Mouse (Mus musculus) kidney, embryonic 15.5 days (tissue): ENCODE results near the gene Pum1. TPM values are rescaled to one million over a fixed set of nuclear protein-coding genes. Genes with fewer than 3 reads are reported as not detected.
A peak's percentile ranks its signal among the peaks of the same experiment; 100 is the strongest.

Source experiments
- ATAC-seq: fragments of 200-750 bp; cut with Nextera tagmentation; replicated peaks from 2 replicates; pipeline ENCODE4 v1.8.0; 2017; ENCODE audit warnings: moderate TSS enrichment; ENCODE audit not compliant: low FRiP score
- H3K27ac ChIP-seq: fragments of 300-500 bp; sonication (generic); 2 replicates; pipeline ENCODE4 v1.5.1; 2015; ENCODE audit warnings: mild to moderate bottlenecking, inconsistent platforms
- H3K27me3 ChIP-seq: fragments of 300-500 bp; sonication (generic); 2 replicates; pipeline ENCODE4 v1.6.1; 2015; ENCODE audit warnings: inconsistent platforms
- H3K36me3 ChIP-seq: fragments of 300-500 bp; sonication (generic); 2 replicates; pipeline ENCODE4 v1.6.1; 2015; ENCODE audit warnings: inconsistent platforms
- H3K4me1 ChIP-seq: fragments of 300-500 bp; sonication (generic); 2 replicates; pipeline ENCODE4 v1.6.1; 2015; ENCODE audit warnings: inconsistent platforms
- H3K4me2 ChIP-seq: fragments of 300-500 bp; sonication (generic); 2 replicates; pipeline ENCODE4 v1.6.1; 2015; ENCODE audit warnings: moderate library complexity, mild to moderate bottlenecking, inconsistent platforms
- H3K4me3 ChIP-seq: fragments of 300-500 bp; sonication (generic); replicated peaks from 2 replicates; pipeline ENCODE4 v1.5.1; 2015; ENCODE audit warnings: mild to moderate bottlenecking, inconsistent platforms
- H3K9ac ChIP-seq: fragments of 300-500 bp; sonication (generic); 2 replicates; pipeline ENCODE4 v1.6.1; 2015; ENCODE audit warnings: mild to moderate bottlenecking, inconsistent platforms
- H3K9me3 ChIP-seq: fragments of 300-500 bp; sonication (generic); replicated peaks from 2 replicates; pipeline ENCODE4 v1.6.1; 2016; ENCODE audit warnings: inconsistent platforms
- WGBS: fragments of 180-500 bp; shearing (Covaris S2); methylation state at CpG from one replicate; pipeline ENCODE4 v1.1.7; 2015; ENCODE audit warnings: mixed read lengths; 5-methylcytosine and 5-hydroxymethylcytosine counted together
- polyA plus RNA-seq: library from polyadenylated mRNA; unstranded; fragments of >200 nt; fragmentation: Nextera tagmentation; extraction: Ambion mirVana; gene quantifications from 2 replicates; pipeline ENCODE4 v1.2.1, GENCODE M21; 2015

Gene Pum1
- polyA plus RNA-seq, 1 experiment from 2014 or later: 101 TPM

DNA sequence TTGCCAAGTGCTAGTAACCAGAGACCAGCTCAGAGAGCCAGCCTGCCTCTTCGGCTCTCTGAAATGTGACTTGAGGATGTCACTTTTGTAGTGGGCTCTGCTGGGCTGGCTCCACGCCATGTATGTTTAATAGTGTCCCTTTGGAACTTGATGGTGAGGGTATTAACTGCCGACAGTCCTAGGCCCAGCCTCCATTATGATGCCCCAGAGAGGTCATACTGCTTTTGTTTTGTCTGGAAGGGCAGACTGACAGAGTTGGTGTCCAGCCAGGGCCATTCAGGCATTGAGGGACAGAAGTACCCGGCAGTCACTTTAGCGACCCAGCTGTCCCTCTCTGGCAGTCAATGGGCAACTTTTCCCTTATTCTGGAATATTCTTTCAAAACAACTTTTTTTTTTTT, 146.7 kb downstream of the Pum1 start:
- H3K4me2 ChIP-seq: no peak overlapping the region
- no peaks in the 10 kb centered on the region for H3K9me3 ChIP-seq
- peaks cover 24% of the 10 kb centered on the region for H3K4me1 ChIP-seq
- H3K27me3 ChIP-seq: no peaks in the 10 kb centered on the region
- no peak overlapping the region for H3K9ac ChIP-seq
- WGBS: 68% methylated on average over 5 of the region's 5 CpGs
- no peak overlapping the region for H3K4me3 ChIP-seq
- no peaks in the 10 kb centered on the region for H3K36me3 ChIP-seq
- no peak overlapping the region for H3K27ac ChIP-seq
- ATAC-seq: no peak

DNA sequence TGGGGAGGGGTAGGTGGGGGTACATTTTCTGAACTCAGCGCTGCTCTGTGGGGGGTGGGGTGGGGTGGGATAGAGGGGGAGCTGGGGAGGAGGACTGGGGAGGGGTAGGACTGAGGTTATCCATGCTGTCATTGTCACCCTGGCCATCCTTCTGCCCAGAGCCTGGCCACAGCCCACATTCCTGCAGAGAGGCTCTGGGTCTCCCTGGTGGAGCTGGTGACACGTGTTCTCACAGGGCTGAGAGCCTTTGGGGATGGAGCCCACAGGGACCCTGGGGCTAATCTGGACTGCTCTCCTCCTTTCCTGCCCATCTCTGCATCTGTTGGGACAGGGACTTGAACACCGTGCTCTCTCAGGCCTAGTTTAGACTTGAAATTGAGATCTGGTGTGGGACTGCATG, 147.7 kb downstream of the Pum1 start:
- Histone ChIP-seq H3K4me3 (no peak overlapping the region), H3K27me3 (no peaks in the 10 kb centered on the region), H3K27ac (no peak overlapping the region), H3K36me3 (no peaks in the 10 kb centered on the region), H3K9me3 (no peaks in the 10 kb centered on the region), H3K4me1 (peaks cover 16% of the 10 kb centered on the region; the same call in 1 of the 2 replicates), H3K9ac (no peak overlapping the region), H3K4me2 (no peak overlapping the region)
- ATAC-seq: no peak
- 53% methylated on average over 3 of the region's 3 CpGs for WGBS

DNA sequence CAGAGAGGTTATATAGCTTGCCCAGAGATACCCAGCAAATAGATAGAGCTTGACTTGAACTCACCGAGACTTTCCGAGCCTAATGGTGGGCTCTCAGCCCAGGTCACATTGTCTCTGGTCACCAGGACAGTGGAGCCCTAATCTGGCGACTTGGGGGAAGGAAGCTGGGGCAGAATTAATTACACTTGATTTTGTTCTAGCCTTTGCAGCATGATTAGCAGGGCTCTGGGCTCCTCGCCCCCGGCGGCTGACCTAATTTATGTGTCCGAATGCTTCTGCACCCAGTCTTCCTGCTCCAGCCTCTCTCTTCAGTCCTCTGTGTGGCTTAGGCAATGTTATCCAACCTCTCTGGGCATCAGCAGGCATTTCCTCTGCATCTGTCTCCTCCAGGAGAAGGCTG, 148.3 kb downstream of the Pum1 start:
- no peaks in the 10 kb centered on the region for H3K9me3 ChIP-seq
- H3K4me3 ChIP-seq: no peak overlapping the region
- no peak for ATAC-seq
- no peaks in the 10 kb centered on the region for H3K27me3 ChIP-seq
- H3K9ac ChIP-seq: no peak overlapping the region
- H3K27ac ChIP-seq: no peak overlapping the region
- no peaks in the 10 kb centered on the region for H3K36me3 ChIP-seq
- peaks cover 16% of the 10 kb centered on the region; the same call in 1 of the 2 replicates for H3K4me1 ChIP-seq
- no peak overlapping the region for H3K4me2 ChIP-seq
- 56% methylated on average over 7 of the region's 7 CpGs for WGBS

DNA sequence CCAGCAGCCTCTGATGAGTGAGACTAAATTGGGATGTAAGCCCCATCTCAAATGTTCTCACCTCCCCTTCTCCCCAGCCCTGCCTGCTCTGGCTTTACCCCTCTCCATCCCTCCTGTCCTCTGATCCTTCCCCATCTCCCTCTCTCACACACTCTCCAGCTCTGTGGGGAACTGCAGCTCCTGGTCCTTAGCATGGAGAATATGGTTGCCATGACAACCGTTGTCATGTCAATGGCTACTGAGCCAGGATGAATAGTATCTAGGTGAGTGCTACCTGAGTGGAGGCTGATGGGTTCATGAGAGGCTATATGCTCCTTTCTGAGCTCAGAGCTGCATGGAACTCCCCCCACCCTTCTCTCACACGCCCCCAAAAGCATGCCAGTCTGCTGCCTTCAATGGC, 150.8 kb downstream of the Pum1 start:
- Histone ChIP-seq H3K9me3 (no peaks in the 10 kb centered on the region), H3K4me3 (no peak overlapping the region), H3K27ac (no peak overlapping the region), H3K4me1 (peaks cover 16% of the 10 kb centered on the region; the same call in 1 of the 2 replicates), H3K9ac (no peak overlapping the region), H3K4me2 (no peak overlapping the region), H3K36me3 (peaks cover 5% of the 10 kb centered on the region; the same call in 1 of the 2 replicates), H3K27me3 (no peaks in the 10 kb centered on the region)
- no peak for ATAC-seq
- WGBS: 59% methylated on average over 2 of the region's 2 CpGs

DNA sequence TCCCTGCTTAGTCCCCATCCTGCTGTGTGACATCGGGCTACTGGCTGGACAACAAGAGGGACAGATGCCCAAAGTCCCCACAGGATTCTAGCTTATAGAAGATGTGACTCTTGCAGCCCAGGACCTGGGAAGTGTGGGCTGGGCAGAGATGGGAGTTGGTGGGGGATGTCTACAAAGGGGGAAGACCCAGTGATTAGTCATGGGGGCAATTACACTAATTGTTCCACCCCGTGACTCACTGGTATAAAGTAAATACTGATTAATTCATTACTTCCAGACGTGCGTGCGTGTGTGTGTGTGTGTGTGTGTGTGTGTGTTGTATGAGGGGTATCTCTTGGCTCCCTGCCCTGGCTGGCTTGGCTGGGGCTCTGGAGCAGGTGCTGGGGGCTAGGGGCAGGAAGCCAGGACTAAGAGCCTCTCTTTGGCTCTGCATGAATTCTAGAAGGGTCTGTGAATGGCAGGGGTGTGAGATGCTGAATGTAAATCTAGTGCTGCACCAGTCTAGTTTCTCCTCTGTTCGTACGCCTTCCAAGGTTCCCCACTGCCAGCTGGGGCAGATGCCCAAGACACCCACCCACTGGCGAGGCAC, 151.7 kb downstream of the Pum1 start:
- Histone ChIP-seq H3K27ac (no peak overlapping the region), H3K9ac (no peak overlapping the region), H3K4me3 (no peak overlapping the region), H3K9me3 (no peaks in the 10 kb centered on the region), H3K27me3 (no peaks in the 10 kb centered on the region), H3K36me3 (peaks cover 7% of the 10 kb centered on the region; the same call in 1 of the 2 replicates), H3K4me2 (no peak overlapping the region), H3K4me1 (peaks cover 11% of the 10 kb centered on the region; the same call in 1 of the 2 replicates)
- WGBS: 63% methylated on average over 8 of the region's 8 CpGs
- ATAC-seq: no peak

DNA sequence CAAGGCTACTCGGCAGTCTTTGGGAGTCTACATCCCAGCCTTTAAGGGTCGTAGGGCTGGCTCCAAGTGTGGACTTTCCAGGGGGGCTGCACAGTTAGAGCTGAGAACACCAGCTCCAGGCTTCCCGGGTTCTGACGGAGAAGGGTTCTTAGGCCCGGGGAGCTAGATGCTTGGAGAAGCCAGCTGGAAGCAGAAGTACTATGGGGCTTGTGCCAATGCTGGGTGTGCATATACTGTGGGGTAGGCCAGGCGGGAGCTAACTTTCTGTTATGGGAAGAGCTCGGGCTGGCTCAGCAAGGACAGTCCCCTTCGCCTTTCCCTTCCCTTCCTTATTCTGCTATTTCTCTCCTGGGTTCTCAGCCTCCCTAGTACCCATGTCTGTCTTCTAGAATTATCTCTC, 152.7 kb downstream of the Pum1 start:
- H3K4me3 ChIP-seq: no peak overlapping the region
- H3K27ac ChIP-seq: no peak overlapping the region
- no peak overlapping the region for H3K4me2 ChIP-seq
- H3K27me3 ChIP-seq: no peaks in the 10 kb centered on the region
- 84% methylated on average over 8 of the region's 8 CpGs for WGBS
- no peaks in the 10 kb centered on the region for H3K9me3 ChIP-seq
- no peak overlapping the region for H3K9ac ChIP-seq
- ATAC-seq: no peak
- peaks cover 7% of the 10 kb centered on the region; the same call in 1 of the 2 replicates for H3K36me3 ChIP-seq
- H3K4me1 ChIP-seq: peaks cover 12% of the 10 kb centered on the region; the same call in 1 of the 2 replicates

DNA sequence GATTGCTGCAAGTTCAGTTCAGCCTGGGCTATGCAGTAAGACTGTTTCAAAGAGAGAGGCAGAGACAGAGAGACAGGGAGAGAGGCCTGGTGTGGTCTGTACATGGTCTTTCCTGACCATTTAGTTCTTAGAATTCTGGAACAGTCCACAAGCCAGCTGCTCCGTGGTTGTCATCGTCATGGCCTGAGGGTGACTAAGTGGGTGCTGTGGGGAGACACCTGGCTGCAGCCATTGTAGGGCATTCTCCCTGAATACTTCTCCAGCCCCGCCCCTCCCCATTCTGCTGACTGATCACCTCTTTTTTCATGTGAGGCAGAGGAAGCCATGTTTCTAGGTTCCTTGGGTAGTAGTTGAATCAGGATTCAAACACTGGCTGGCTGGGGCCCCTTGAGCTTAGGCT, 156.7 kb downstream of the Pum1 start:
- Histone ChIP-seq H3K36me3 (peaks cover 35% of the 10 kb centered on the region), H3K9me3 (no peaks in the 10 kb centered on the region), H3K4me3 (no peak overlapping the region), H3K4me2 (no peak overlapping the region), H3K4me1 (0 out of 2 replicates have a peak, but pooled peaks cover 2% of the 10 kb centered on the region), H3K27ac (no peak overlapping the region), H3K27me3 (no peaks in the 10 kb centered on the region), H3K9ac (no peak overlapping the region)
- 89% methylated on average over 3 of the region's 3 CpGs for WGBS
- no peak for ATAC-seq

DNA sequence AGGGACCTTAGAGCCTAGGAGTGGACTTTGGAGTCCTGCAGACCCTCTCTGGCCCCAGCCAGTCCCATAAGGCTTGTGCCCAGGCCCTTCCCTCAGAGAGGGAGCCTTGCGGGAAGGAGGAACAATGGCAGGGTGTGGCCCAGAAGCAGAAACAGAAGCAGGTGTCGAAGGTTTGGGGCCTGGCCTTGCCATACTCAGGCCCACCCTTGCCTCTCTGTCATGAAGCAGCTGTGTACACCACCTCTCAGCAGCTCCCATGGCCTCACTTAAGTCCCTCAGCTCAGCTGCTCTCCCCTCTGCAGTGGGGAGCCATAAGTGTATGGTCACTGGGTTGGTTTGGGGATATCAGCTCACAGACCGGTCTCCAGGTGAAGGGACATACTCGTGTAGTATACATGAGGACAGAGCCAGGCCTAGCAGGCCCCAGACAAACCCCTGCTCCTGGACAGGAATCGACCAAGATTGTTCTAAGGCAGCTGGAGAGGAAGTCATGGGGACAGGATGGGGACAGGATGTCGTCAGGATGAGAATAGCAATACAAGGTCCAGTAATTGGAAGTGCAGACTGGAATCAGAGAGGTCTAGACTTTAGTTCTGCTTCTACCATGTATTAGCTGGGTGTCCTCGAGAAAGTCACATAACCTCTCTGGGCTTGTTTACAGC, 157.6 kb downstream of the Pum1 start:
- no peaks in the 10 kb centered on the region for H3K9me3 ChIP-seq
- H3K36me3 ChIP-seq: peaks cover 35% of the 10 kb centered on the region
- no peaks in the 10 kb centered on the region for H3K27me3 ChIP-seq
- H3K9ac ChIP-seq: no peak overlapping the region
- ATAC-seq: no peak
- no peak overlapping the region for H3K4me3 ChIP-seq
- H3K4me1 ChIP-seq: 0 out of 2 replicates have a peak, but pooled peaks cover 2% of the 10 kb centered on the region
- 0 out of 2 replicates have a peak overlapping the region, but pooled peaks have one; percentile 13 for H3K27ac ChIP-seq
- WGBS: 73% methylated on average over 7 of the region's 7 CpGs
- H3K4me2 ChIP-seq: no peak overlapping the region

DNA sequence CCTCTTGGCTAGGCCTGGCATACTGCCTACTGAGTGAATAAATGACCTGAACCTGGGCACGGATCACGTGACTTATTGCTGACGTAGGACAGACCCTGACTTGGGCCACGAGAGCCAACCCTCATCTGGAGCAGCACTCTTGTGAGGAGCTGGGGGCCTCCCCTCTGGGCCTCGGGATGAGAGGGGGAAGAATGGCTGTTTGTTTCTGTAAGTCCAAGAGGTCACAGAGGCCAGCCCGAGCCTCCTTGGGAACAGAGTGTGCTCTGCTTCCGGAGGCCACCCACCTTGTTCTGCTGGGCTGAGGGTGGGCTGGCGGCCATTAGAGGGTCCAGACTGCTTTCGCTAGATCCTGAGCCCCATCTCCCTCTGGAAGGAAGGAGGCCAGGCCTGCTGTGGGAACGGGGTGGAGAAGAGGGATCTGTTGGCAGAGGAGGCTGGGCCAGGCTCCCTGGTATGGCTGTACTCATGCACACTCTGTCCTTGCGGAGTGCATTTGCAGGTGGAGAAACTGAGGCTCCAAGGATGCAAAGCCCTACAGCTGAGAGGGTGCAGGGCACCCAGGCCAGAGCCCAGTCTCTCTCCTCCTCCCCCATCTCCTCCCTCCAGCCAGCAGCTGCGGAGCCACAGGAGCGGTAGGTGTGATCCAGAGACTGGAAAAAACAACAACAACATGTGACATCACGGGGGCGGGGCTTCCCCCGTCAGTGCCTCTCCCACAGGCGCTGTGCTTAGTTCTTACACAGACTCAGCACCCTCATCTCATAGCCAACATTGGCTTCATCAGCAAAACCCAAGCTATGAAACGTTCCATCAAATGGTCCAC, 165.9 kb downstream of the Pum1 start:
- Histone ChIP-seq H3K27me3 (no peaks in the 10 kb centered on the region), H3K4me2 (peak overlapping the region; percentile 46), H3K9ac (no peak overlapping the region), H3K4me1 (peaks cover 26% of the 10 kb centered on the region), H3K36me3 (peaks cover 7% of the 10 kb centered on the region; the same call in 1 of the 2 replicates), H3K9me3 (no peaks in the 10 kb centered on the region), H3K27ac (peak overlapping the region; percentile 83), H3K4me3 (0 out of 2 replicates have a peak overlapping the region, but pooled peaks have one; percentile 3)
- peak; percentile 70 for ATAC-seq
- WGBS: 9% methylated on average over 18 of the region's 18 CpGs

Other genes with a start within 250 kb of the Pum1 start
- gene Nkain1, start 89.1 kb upstream of the Pum1 start, polyA plus RNA-seq: 2.0 and 2.4 TPM in 2 replicates
- 22.3 and 26.5 TPM in 2 replicates for gene Sdc3, start 129.2 kb downstream of the Pum1 start, polyA plus RNA-seq
- 25.5 and 28.9 TPM in 2 replicates for gene Laptm5, start 249.8 kb downstream of the Pum1 start, polyA plus RNA-seq